Mouse (Mus musculus): ENCODE measurements at regions not wholly inside any gene's neighbourhood (a gene's known extent, or its start where the extent isn't known, plus 50 kb on each side); places are given as distances from the start of the nearest gene placed in this dataset.

GRCm38 (mm10) chr15:87108411-87108810, 435.7 kb upstream of the Fam19a5 start:
- TF ChIP-seq POLR2A (IDR thresholded peaks at IDR 0.05; ENCODE audit: insufficient read depth, low read depth, low read length) (no peak), CTCF (IDR thresholded peaks at IDR 0.05; ENCODE audit: insufficient read depth, low read depth, low read length) (no peak)
